Mouse (Mus musculus): Measurements from ENCODE around the gene Prkar1a. TPM values are rescaled to one million over a fixed set of nuclear protein-coding genes. Genes with fewer than 3 reads are reported as not detected.

Prkar1a gene
- polyA plus RNA-seq, 1 experiment from 2014 or later, result 538 TPM

- no peak overlapping the region for H3K27ac ChIP-seq (ENCODE audit: low read length)
- WGBS, result 93% methylated on average over 12 of the region's 12 CpGs
- no peak for ATAC-seq
- no peak overlapping the region for H3K4me3 ChIP-seq (ENCODE audit: low read depth, low read length)
- H3K9me3 ChIP-seq (replicated peaks; ENCODE audit: control insufficient read depth, low read length, poor library complexity, severe bottlenecking), result no peaks in the 10 kb centered on the region
- H3K36me3 ChIP-seq (ENCODE audit: control insufficient read depth, insufficient read depth, low read length), result no peaks in the 10 kb centered on the region
- no peak overlapping the region for H3K4me2 ChIP-seq (ENCODE audit: low read length)
- no peaks in the 10 kb centered on the region; the same call in 1 of the 2 replicates for H3K4me1 ChIP-seq (ENCODE audit: control insufficient read depth, insufficient read depth, low read length)
- H3K27me3 ChIP-seq (ENCODE audit: control insufficient read depth, insufficient read depth, low read depth, low read length), result no peaks in the 10 kb centered on the region
- no peak overlapping the region for H3K9ac ChIP-seq (ENCODE audit: low read depth, low read length)
Observed at GRCm38 (mm10) chr11:109715311-109715781, 66.1 kb downstream of the Prkar1a start.

- Histone ChIP-seq H3K9me3 (replicated peaks; ENCODE audit: control insufficient read depth, low read length, poor library complexity, severe bottlenecking) (no peaks in the 10 kb centered on the region), H3K4me3 (ENCODE audit: low read depth, low read length) (no peak overlapping the region), H3K9ac (ENCODE audit: low read depth, low read length) (no peak overlapping the region), H3K27me3 (ENCODE audit: control insufficient read depth, insufficient read depth, low read depth, low read length) (peaks cover 8% of the 10 kb centered on the region), H3K4me2 (ENCODE audit: low read length) (no peak overlapping the region), H3K36me3 (ENCODE audit: control insufficient read depth, insufficient read depth, low read length) (no peaks in the 10 kb centered on the region), H3K27ac (ENCODE audit: low read length) (no peak overlapping the region), H3K4me1 (ENCODE audit: control insufficient read depth, insufficient read depth, low read length) (peaks cover 9% of the 10 kb centered on the region)
- no peak for ATAC-seq
- WGBS, result 81% methylated on average over 7 of the region's 7 CpGs
Observed at GRCm38 (mm10) chr11:109716981-109717380, 67.8 kb downstream of the Prkar1a start.

- Histone ChIP-seq H3K4me1 (ENCODE audit: control insufficient read depth, insufficient read depth, low read length) (peaks cover 14% of the 10 kb centered on the region), H3K4me3 (ENCODE audit: low read depth, low read length) (no peak overlapping the region), H3K9ac (ENCODE audit: low read depth, low read length) (no peak overlapping the region), H3K9me3 (replicated peaks; ENCODE audit: control insufficient read depth, low read length, poor library complexity, severe bottlenecking) (no peaks in the 10 kb centered on the region), H3K36me3 (ENCODE audit: control insufficient read depth, insufficient read depth, low read length) (no peaks in the 10 kb centered on the region), H3K4me2 (ENCODE audit: low read length) (no peak overlapping the region), H3K27me3 (ENCODE audit: control insufficient read depth, insufficient read depth, low read depth, low read length) (peaks cover 8% of the 10 kb centered on the region), H3K27ac (ENCODE audit: low read length) (no peak overlapping the region)
- 70% methylated on average over 5 of the region's 5 CpGs for WGBS
- no peak for ATAC-seq
Observed at GRCm38 (mm10) chr11:109717448-109717847, 68.2 kb downstream of the Prkar1a start.

GRCm38 (mm10) chr11:109717966-109718895, 69.0 kb downstream of the Prkar1a start:
- H3K36me3 ChIP-seq (ENCODE audit: control insufficient read depth, insufficient read depth, low read length), result no peaks in the 10 kb centered on the region
- WGBS, result 89% methylated on average over 15 of the region's 15 CpGs
- H3K4me2 ChIP-seq (ENCODE audit: low read length), result no peak overlapping the region
- H3K9me3 ChIP-seq (replicated peaks; ENCODE audit: control insufficient read depth, low read length, poor library complexity, severe bottlenecking), result no peaks in the 10 kb centered on the region
- H3K27ac ChIP-seq (ENCODE audit: low read length), result no peak overlapping the region
- H3K4me1 ChIP-seq (ENCODE audit: control insufficient read depth, insufficient read depth, low read length), result peaks cover 14% of the 10 kb centered on the region
- peaks cover 8% of the 10 kb centered on the region for H3K27me3 ChIP-seq (ENCODE audit: control insufficient read depth, insufficient read depth, low read depth, low read length)
- no peak for ATAC-seq
- no peak overlapping the region for H3K9ac ChIP-seq (ENCODE audit: low read depth, low read length)
- no peak overlapping the region for H3K4me3 ChIP-seq (ENCODE audit: low read depth, low read length)

Other genes with a start within 250 kb of the Prkar1a start
- not detected in 2 replicates for gene 9930022D16Rik, start 235.5 kb upstream of the Prkar1a start, polyA plus RNA-seq (2015; fragmentation: Nextera tagmentation; extraction: Ambion mirVana)
- 55.7 and 56.1 TPM in 2 replicates for gene Amz2, start 223.5 kb upstream of the Prkar1a start, polyA plus RNA-seq (2015; fragmentation: Nextera tagmentation; extraction: Ambion mirVana)
- 4.2 and 4.3 TPM in 2 replicates for gene Arsg, start 176.0 kb upstream of the Prkar1a start, polyA plus RNA-seq (2015; fragmentation: Nextera tagmentation; extraction: Ambion mirVana)
- gene Slc16a6, start 175.8 kb upstream of the Prkar1a start, polyA plus RNA-seq (2015; fragmentation: Nextera tagmentation; extraction: Ambion mirVana), result 3.7 and 4.5 TPM in 2 replicates
- 14.3 and 15.6 TPM in 2 replicates for gene Wipi1, start 37.4 kb upstream of the Prkar1a start, polyA plus RNA-seq (2015; fragmentation: Nextera tagmentation; extraction: Ambion mirVana)
- 3.4 and 3.9 TPM in 2 replicates for gene Fam20a, start 72.9 kb downstream of the Prkar1a start, polyA plus RNA-seq (2015; fragmentation: Nextera tagmentation; extraction: Ambion mirVana)
- gene 1700012B07Rik, start 178.6 kb downstream of the Prkar1a start, polyA plus RNA-seq (2015; fragmentation: Nextera tagmentation; extraction: Ambion mirVana), result not detected in 2 replicates